Mouse (Mus musculus) forebrain, embryonic 10.5 days (tissue): ENCODE measurements around the gene Gm21149. TPM values are rescaled to one million over a fixed set of nuclear protein-coding genes. Genes with fewer than 3 reads are reported as not detected.

Experiments
- polyA plus RNA-seq: library from polyadenylated mRNA; unstranded; fragments of >200 nt; fragmentation: Nextera tagmentation; extraction: Ambion mirVana; gene quantifications from 2 replicates; pipeline ENCODE4 v1.2.1, GENCODE M21; 2016

Gene Gm21149
- polyA plus RNA-seq, 1 experiment from 2014 or later: not detected

Other genes with a start within 250 kb of the Gm21149 start
- not detected in 2 replicates for gene Gm21190, start 52.7 kb upstream of the Gm21149 start, polyA plus RNA-seq
- not detected in 2 replicates for gene Gm21083, start 100.8 kb upstream of the Gm21149 start, polyA plus RNA-seq
- gene Speer4d, start 142.5 kb upstream of the Gm21149 start, polyA plus RNA-seq: not detected in 2 replicates
- not detected in 2 replicates for gene 4930572O03Rik, start 180.5 kb upstream of the Gm21149 start, polyA plus RNA-seq
- not detected in 2 replicates for gene Speer4c, start 237.7 kb upstream of the Gm21149 start, polyA plus RNA-seq